Mouse (Mus musculus) CH12.LX (cell line): ENCODE measurements around the gene Acox3. TPM values are rescaled to one million over a fixed set of nuclear protein-coding genes. Genes with fewer than 3 reads are reported as not detected.

Source experiments
- DNase-seq: peaks from one replicate; pipeline ENCODE4 v3.0.0-alpha.2; 2013; ENCODE audit errors: extremely low read depth
- H3K27ac ChIP-seq: 2 replicates; pipeline ENCODE4 v1.5.1; 2012; ENCODE audit warnings: low read depth, mild to moderate bottlenecking, control low read depth, moderate library complexity; ENCODE audit not compliant: insufficient read depth
- H3K27me3 ChIP-seq: replicated peaks from 2 replicates; pipeline ENCODE3; 2012; ENCODE audit warnings: inconsistent platforms
- H3K36me3 ChIP-seq, 2 experiments: replicated peaks in 1 of 2; 2 replicates each; pipeline versions ENCODE3 to v1.6.1; 2012; ENCODE audit warnings: inconsistent platforms in 1 of 2, low read length in 1 of 2, mild to moderate bottlenecking in 1 of 2, mixed read lengths in 1 of 2, moderate library complexity in 1 of 2; ENCODE audit not compliant: control insufficient read depth in 1 of 2, insufficient read depth in 1 of 2
- H3K4me1 ChIP-seq, 2 experiments: 2 replicates each; pipeline ENCODE4 v1.6.1; 2012; ENCODE audit warnings: inconsistent platforms in 1 of 2, moderate library complexity in 1 of 2; ENCODE audit not compliant: insufficient read depth in 2 of 2, control insufficient read depth in 1 of 2
- H3K4me2 ChIP-seq: 2 replicates; pipeline ENCODE4 v1.6.1; 2012; ENCODE audit warnings: low read depth, mild to moderate bottlenecking, control low read depth; ENCODE audit not compliant: poor library complexity, insufficient read depth, severe bottlenecking
- H3K4me3 ChIP-seq, 3 experiments: fragments of 150-350 bp in 1 of 3; sonication (generic) in 1 of 3; replicated peaks in 1 of 3; 2 replicates each; pipeline versions ENCODE3 to v1.5.1; 2011 to 2012; ENCODE audit warnings: low read depth in 2 of 3, low read length in 2 of 3, mild to moderate bottlenecking in 2 of 3, moderate library complexity in 2 of 3, control low read depth in 1 of 3, improper control_type of control experiment in 1 of 3, inconsistent platforms in 1 of 3, mixed read lengths in 1 of 3; ENCODE audit not compliant: poor library complexity in 1 of 3
- H3K79me2 ChIP-seq: replicated peaks from 2 replicates; pipeline ENCODE4 v1.6.1; 2012; ENCODE audit warnings: mild to moderate bottlenecking, moderate library complexity; ENCODE audit not compliant: control insufficient read depth, poor library complexity, insufficient read depth, severe bottlenecking; ENCODE audit errors: extremely low read depth
- H3K9ac ChIP-seq: 2 replicates; pipeline ENCODE4 v1.6.1; 2012; ENCODE audit warnings: low read depth, mild to moderate bottlenecking, control low read depth, moderate library complexity; ENCODE audit not compliant: insufficient read depth
- H3K9me3 ChIP-seq: replicated peaks from 2 replicates; pipeline ENCODE3; 2012; ENCODE audit warnings: low read length, inconsistent platforms, mixed read lengths
- BHLHE40 ChIP-seq: IDR thresholded peaks from 2 replicates; pipeline ENCODE4 v1.6.1; 2011; ENCODE audit warnings: mild to moderate bottlenecking, low read depth, low read length, improper control_type of control experiment
- EP300 ChIP-seq: IDR thresholded peaks from 2 replicates; pipeline ENCODE4 v1.6.1; 2011; ENCODE audit warnings: low read length, improper control_type of control experiment
- ETS1 ChIP-seq: conservative IDR thresholded peaks from 2 replicates; pipeline ENCODE4 v1.6.1; 2012; ENCODE audit warnings: low read depth, mild to moderate bottlenecking, inconsistent platforms, low read length, improper control_type of control experiment, moderate library complexity
- HCFC1 ChIP-seq: IDR thresholded peaks from 2 replicates; pipeline ENCODE4 v1.6.1; 2012; ENCODE audit warnings: low read depth, mild to moderate bottlenecking, inconsistent platforms, low read length, improper control_type of control experiment
- IRF4 ChIP-seq: IDR thresholded peaks from 2 replicates; pipeline ENCODE4 v1.6.1; 2014; ENCODE audit warnings: low read depth, mild to moderate bottlenecking, inconsistent platforms, low read length, improper control_type of control experiment
- MAFK ChIP-seq: IDR thresholded peaks from 2 replicates; pipeline ENCODE4 v1.6.1; 2011; ENCODE audit warnings: low read length, improper control_type of control experiment; ENCODE audit not compliant: insufficient replicate concordance
- POLR2AphosphoS2 ChIP-seq: IDR thresholded peaks from 2 replicates; pipeline ENCODE4 v1.6.1; 2011; ENCODE audit warnings: low read depth, low read length, improper control_type of control experiment
- TBP ChIP-seq: conservative IDR thresholded peaks from 2 replicates; pipeline ENCODE4 v1.6.1; 2011; ENCODE audit warnings: low read depth, low read length, improper control_type of control experiment
- UBTF ChIP-seq: IDR thresholded peaks from 2 replicates; pipeline ENCODE4 v1.6.1; 2012; ENCODE audit warnings: low read depth, mild to moderate bottlenecking, inconsistent platforms, low read length, improper control_type of control experiment, moderate library complexity
- USF1 ChIP-seq: IDR thresholded peaks from 2 replicates; pipeline ENCODE4 v1.6.1; 2014; ENCODE audit warnings: low read depth, mild to moderate bottlenecking, inconsistent platforms, low read length, improper control_type of control experiment
- USF2 ChIP-seq: conservative IDR thresholded peaks from 2 replicates; pipeline ENCODE4 v1.6.1; 2011; ENCODE audit warnings: low read depth, low read length, improper control_type of control experiment
- ZC3H11A ChIP-seq: IDR thresholded peaks from 2 replicates; pipeline ENCODE4 v1.6.1; 2012; ENCODE audit warnings: low read depth, mild to moderate bottlenecking, inconsistent platforms, low read length, improper control_type of control experiment
- ZKSCAN1 ChIP-seq: IDR thresholded peaks from 2 replicates; pipeline ENCODE4 v1.6.1; 2012; ENCODE audit warnings: low read depth, inconsistent platforms, low read length, improper control_type of control experiment, borderline replicate concordance
- dilution Hi-C: fragments of 300-500 bp; cut with MboI; formaldehyde crosslinking; loops from 2 replicates; pipeline ENCODE4 v1.14.3; 2020; ENCODE audit warnings: low sequenced_read_pairs; ENCODE audit not compliant: extremely low pct_unique_long_range_greater_than_20kb, extremely low pct_ligation_motif_present
- in situ Hi-C: fragments of 300-500 bp; cut with MboI; formaldehyde crosslinking; loops from 3 replicates; pipeline ENCODE4 v1.14.3; 2019; ENCODE audit warnings: low sequenced_read_pairs, low pct_ligation_motif_present, low pct_unique_long_range_greater_than_20kb, mixed read lengths
- polyA plus RNA-seq: library from polyadenylated mRNA; unstranded; fragments of >175 nt; gene quantifications from 2 replicates; pipeline ENCODE4 v1.2.1, GENCODE M21; 2012; ENCODE audit warnings: low read depth; ENCODE audit not compliant: insufficient read length
- total RNA-seq, 2 experiments: library from RNA; depleted of rRNA; stranded (reverse); fragments of 300-350 nt in 1 of 2; fragments of >200 nt in 1 of 2; gene quantifications; 2 replicates each; pipeline ENCODE4 v1.2.3; 2012 to 2014

Gene Acox3
- total and polyA plus RNA-seq, 3 experiments, result 11.5 to 32.3 (median 22.3) TPM

DNA sequence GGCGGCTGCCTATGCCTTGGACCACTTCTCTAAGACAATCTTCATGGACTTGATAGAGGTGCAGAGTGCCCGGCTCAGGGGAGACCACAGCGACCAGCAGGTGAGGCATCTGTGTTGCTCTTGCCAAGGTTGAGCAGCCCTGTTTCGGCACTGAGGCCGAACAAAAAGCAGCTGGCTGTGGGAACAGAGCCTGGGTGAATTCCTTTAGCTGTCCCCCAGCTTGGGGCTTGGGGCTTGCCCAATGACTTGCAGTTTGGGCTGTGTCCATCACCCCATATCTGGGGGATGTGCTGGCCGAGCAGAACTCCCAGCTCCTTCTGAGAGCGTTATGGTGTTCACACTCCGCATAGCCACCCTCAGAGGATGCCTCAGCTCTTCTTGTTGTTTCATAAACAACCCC lies 18.7 kb downstream of the Acox3 start:
- in situ Hi-C loops, result no loop called here
- H3K27ac ChIP-seq, result no peak overlapping the region
- H3K9me3 ChIP-seq, result peaks cover 10% of the 10 kb centered on the region
- peaks cover 62 to 97% of the 10 kb centered on the region in 2 experiments for H3K36me3 ChIP-seq
- no peak overlapping the region for H3K9ac ChIP-seq
- H3K27me3 ChIP-seq, result no peaks in the 10 kb centered on the region
- no peaks in the 10 kb centered on the region for H3K4me1 ChIP-seq
- no peak overlapping the region for H3K4me2 ChIP-seq
- dilution Hi-C loops, result no loop called here
- H3K79me2 ChIP-seq, result no peaks in the 10 kb centered on the region
- no peak for TF ChIP-seq ZKSCAN1
- no peak for TF ChIP-seq ZC3H11A
- TF ChIP-seq IRF4, result no peak
- no peak for TF ChIP-seq USF2
- TF ChIP-seq EP300, result no peak
- TF ChIP-seq BHLHE40, result no peak
- H3K4me3 ChIP-seq, result no peak overlapping the region
- no peak for DNase-seq

DNA sequence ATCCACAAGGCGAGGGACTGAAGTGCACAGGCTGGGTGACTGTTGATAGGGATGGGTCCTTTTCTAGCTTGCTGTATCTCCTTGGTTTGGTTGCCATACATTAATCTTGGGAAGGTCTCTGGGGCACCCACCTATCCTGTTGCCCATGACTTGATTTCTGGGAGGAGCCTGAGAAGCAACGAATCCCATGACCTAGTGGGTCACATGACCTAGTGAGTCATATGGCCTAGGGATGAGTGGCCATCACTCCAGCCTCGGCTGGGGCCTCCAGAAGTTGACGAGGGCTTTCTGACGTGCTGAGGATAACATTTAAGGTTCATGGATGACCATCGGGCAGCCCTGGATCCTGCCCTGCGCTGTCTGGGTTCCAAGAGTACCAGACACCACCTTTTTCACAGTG lies 22.5 kb downstream of the Acox3 start:
- no peak overlapping the region for H3K27ac ChIP-seq
- H3K27me3 ChIP-seq, result no peaks in the 10 kb centered on the region
- peaks cover 53 to 96% of the 10 kb centered on the region in 2 experiments for H3K36me3 ChIP-seq
- H3K9ac ChIP-seq, result no peak overlapping the region
- in situ Hi-C loops, result no loop called here
- no peak overlapping the region for H3K4me3 ChIP-seq
- H3K9me3 ChIP-seq, result no peaks in the 10 kb centered on the region
- DNase-seq, result no peak
- dilution Hi-C loops, result no loop called here
- no peak overlapping the region for H3K4me2 ChIP-seq
- no peaks in the 10 kb centered on the region for H3K79me2 ChIP-seq
- TF ChIP-seq USF1, result peak; percentile 13
- TF ChIP-seq ETS1, result no peak
- no peak for TF ChIP-seq ZC3H11A
- no peak for TF ChIP-seq HCFC1
- no peak for TF ChIP-seq UBTF
- TF ChIP-seq POLR2AphosphoS2, result no peak
- no peak for TF ChIP-seq IRF4
- TF ChIP-seq, all 38 proteins: peak for 1
- peaks cover 0 to 19% of the 10 kb centered on the region in 2 experiments; a peak in 2 of 4 replicates for H3K4me1 ChIP-seq

GRCm38 (mm10) chr5:35606800-35607199 lies 24.0 kb downstream of the Acox3 start:
- Histone ChIP-seq H3K4me3 (no peak overlapping the region), H3K79me2 (no peaks in the 10 kb centered on the region), H3K9ac (no peak overlapping the region), H3K4me2 (no peak overlapping the region), H3K27me3 (no peaks in the 10 kb centered on the region)
- dilution Hi-C loops, result no loop called here
- TF ChIP-seq TBP, result no peak
- no peak for TF ChIP-seq MAFK
- TF ChIP-seq, all 38 proteins: peak for 0
- in situ Hi-C loops, result no loop called here
- DNase-seq, result no peak
- Histone ChIP-seq H3K27ac (no peak overlapping the region), H3K36me3 (peaks cover 54 to 98% of the 10 kb centered on the region in 2 experiments), H3K4me1 (peaks cover 0 to 19% of the 10 kb centered on the region in 2 experiments; a peak in 2 of 4 replicates), H3K9me3 (no peaks in the 10 kb centered on the region)
